Mouse (Mus musculus): ENCODE data around the gene Asb7. TPM values are rescaled to one million over a fixed set of nuclear protein-coding genes. Genes with fewer than 3 reads are reported as not detected.

Gene Asb7
- polyA plus RNA-seq, 1 experiment from 2014 or later: 3.4 TPM

DNA sequence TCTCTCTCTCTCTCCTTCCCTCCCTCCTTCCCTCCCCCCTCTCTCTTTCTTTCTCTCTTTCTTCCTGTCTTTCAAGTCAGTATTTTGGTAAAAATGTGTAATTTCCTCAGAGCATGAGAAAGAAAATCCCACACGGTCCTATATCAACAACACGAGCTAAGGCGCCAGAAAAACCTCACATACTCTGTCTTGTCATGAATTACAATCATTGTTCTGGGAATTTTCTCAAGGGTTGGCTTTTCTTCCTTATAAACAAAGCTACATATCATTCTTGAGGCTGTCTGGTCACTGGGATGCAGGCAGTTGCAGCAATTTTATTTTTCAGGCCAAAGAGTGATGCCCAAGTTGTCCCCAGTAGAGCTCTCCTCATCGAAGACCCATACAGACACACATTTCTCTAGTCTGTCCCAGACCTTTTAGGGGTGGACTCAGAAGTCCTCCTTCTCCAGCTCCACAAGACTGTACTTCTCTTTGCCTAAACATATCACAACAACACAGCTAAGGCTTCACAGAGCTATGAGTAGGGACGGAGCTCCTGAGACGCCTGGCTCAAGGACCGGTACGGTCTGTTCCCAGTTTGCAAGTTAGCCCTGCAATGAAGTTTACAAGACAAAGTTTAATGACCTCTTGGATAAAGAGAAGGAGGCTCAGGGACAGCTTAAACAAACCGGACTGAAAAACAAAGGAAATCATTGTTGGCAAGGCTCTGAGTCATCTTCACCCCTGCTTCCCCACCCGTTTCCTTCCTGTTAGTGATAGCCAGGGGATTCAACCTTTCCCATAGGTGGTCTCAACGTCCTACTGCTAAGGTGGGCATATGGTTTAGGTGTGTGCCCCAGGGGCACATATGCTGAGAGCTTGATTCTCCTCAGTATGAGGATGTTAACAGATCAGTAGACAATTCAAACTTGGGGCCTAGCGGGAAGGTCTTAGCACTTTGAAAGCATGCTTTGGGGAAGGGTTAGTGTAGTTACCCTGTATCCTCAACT is 88.5 kb downstream of the Asb7 start:
- Histone ChIP-seq H3K9ac (no peak overlapping the region), H3K36me3 (no peaks in the 10 kb centered on the region), H3K9me3 (replicated peaks) (no peaks in the 10 kb centered on the region), H3K27me3 (no peaks in the 10 kb centered on the region), H3K4me3 (replicated peaks) (no peak overlapping the region), H3K4me1 (replicated peaks) (no peaks in the 10 kb centered on the region), H3K4me2 (no peak overlapping the region), H3K27ac (no peak overlapping the region)
- ATAC-seq (ENCODE audit: low read depth) (no peak), DNase-seq (no peak)
- 57% methylated on average over 12 of the region's 12 CpGs for WGBS (ENCODE audit: insufficient replicate concordance)

DNA sequence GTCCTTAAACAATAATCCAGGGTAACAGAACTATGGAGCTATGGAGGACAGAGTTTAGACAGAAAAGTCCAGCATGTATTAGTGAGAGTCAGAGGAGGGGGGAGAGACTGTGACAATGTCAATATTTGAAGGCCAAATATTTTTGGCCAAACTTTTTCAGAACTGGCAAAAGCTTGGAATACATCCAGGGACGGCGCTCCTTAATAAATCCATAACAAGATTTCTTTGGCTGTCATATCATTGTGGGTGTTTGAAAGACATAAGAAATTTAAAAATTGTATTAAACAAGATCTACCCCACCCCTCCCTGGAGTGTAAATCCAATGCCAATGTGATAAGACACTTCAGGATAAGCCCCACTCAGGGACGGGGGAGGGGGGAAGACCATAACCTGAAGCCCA is 89.3 kb downstream of the Asb7 start:
- H3K27ac ChIP-seq: no peak overlapping the region
- DNase-seq: no peak

DNA sequence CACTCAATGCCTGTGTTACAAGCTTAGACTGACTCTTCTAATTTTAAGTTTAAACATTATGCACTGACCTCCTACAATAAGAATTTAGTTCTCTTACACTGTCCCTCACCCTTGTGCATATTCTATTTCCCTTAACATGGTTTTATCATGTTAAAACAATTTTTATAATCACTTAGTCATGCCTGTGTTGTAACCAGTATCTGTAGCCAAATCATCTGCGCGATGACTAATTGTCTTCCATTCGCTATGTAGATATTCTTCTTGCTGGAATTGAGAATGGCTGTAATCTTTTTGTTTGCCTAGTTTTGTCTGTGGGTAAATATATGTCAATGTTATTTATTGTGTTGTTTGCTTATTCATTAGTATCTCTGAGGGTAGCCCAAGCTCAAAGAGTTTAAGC is 91.5 kb downstream of the Asb7 start:
- no peak overlapping the region for H3K27ac ChIP-seq
- no peaks in the 10 kb centered on the region for H3K9me3 ChIP-seq (replicated peaks)
- H3K27me3 ChIP-seq: no peaks in the 10 kb centered on the region
- DNase-seq (no peak), ATAC-seq (ENCODE audit: low read depth) (no peak)
- H3K4me2 ChIP-seq: no peak overlapping the region
- WGBS (ENCODE audit: insufficient replicate concordance): 81% methylated on average over 3 of the region's 3 CpGs
- no peak overlapping the region for H3K4me3 ChIP-seq (replicated peaks)
- H3K4me1 ChIP-seq (replicated peaks): no peaks in the 10 kb centered on the region
- no peaks in the 10 kb centered on the region for H3K36me3 ChIP-seq
- no peak overlapping the region for H3K9ac ChIP-seq

More for the DNA sequence above, 89.3 kb downstream of the Asb7 start:
- Histone ChIP-seq H3K36me3 (no peaks in the 10 kb centered on the region), H3K9ac (no peak overlapping the region), H3K4me1 (replicated peaks) (no peaks in the 10 kb centered on the region), H3K27me3 (no peaks in the 10 kb centered on the region), H3K9me3 (replicated peaks) (no peaks in the 10 kb centered on the region), H3K4me3 (replicated peaks) (no peak overlapping the region), H3K4me2 (no peak overlapping the region)
- ATAC-seq (ENCODE audit: low read depth): no peak
- 60% methylated on average over 3 of the region's 3 CpGs for WGBS (ENCODE audit: insufficient replicate concordance)

Other genes starting within 250 kb of the Asb7 start
- gene Lins1, start 293 bp upstream of the Asb7 start, polyA plus RNA-seq (2015; fragmentation: Nextera tagmentation; extraction: Ambion mirVana): 3.8 and 5.3 TPM in 2 replicates
- gene Cers3, start 53.9 kb upstream of the Asb7 start, polyA plus RNA-seq (2015; fragmentation: Nextera tagmentation; extraction: Ambion mirVana): 0.09 and 0.16 TPM in 2 replicates
- 0.20 and 0.33 TPM in 2 replicates for gene Adamts17, start 150.1 kb upstream of the Asb7 start, polyA plus RNA-seq (2015; fragmentation: Nextera tagmentation; extraction: Ambion mirVana)